Mouse (Mus musculus) heart, adult 9 months (tissue): ENCODE measurements around the gene Taf4.

Experiments
- DNase-seq, 2 experiments: peaks; one replicate each; pipeline ENCODE4 v3.0.0; 2022; ENCODE audit warnings: low spot score in 2 of 2

Taf4 gene

DNA sequence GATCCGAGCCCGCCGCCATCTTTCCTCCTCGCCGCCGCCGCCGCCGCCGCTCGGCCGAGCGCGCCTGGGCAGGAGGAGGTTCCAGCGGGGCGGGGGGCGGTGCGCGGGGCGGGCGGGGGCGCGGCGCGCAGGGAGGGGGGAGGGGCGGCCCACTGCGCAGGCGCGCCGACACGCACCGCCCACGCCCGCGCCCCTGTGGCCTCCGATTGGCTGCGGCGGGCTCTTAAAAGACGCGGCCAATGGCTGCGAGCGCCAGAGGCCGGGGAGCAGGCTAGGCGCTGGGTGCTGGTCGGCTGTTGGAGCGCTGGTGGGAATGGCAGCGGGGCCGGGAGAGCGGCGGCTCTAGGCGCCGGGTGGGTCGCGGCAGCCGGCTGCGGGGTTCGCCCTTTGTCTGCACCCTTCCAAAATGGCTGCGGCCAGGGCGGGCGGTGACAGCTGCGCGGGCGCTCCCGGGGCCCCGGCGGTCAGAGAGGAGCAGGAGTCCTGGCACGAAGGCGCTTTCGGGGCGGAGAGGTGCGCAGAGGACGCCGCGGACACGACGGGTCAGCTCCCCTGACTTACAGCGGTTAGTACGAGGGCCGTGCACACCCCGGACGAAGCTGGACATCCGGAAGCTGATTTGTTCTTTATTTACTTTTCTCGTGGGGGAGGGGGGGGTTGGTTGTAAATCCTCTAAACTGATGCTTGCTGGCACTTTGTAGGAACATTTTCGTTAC lies at the start of gene Taf4:
Gene Taf4, minus strand, starts transcription at position 19 of the 716 bp plus-strand sequence.
- DNase-seq = peak; percentile 90 to 92

DNA sequence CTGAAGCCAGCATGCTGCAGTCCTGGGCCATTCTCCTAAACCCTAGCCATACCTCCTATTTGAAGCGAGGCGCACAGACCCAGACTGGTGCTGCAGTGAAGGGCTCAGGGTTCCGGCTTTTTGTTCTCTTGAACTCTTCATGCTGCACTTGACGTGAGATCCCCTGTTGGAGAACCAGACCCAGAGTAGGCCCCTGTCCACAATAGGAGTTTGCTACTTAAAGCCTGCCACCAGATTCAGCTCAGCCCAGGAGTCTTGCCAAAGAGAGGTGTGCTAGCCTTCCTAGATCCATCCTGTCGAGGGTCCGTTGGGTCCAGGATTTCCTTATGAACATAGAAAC lies 49.4 kb upstream of the Taf4 start:
- no peak for DNase-seq

DNA sequence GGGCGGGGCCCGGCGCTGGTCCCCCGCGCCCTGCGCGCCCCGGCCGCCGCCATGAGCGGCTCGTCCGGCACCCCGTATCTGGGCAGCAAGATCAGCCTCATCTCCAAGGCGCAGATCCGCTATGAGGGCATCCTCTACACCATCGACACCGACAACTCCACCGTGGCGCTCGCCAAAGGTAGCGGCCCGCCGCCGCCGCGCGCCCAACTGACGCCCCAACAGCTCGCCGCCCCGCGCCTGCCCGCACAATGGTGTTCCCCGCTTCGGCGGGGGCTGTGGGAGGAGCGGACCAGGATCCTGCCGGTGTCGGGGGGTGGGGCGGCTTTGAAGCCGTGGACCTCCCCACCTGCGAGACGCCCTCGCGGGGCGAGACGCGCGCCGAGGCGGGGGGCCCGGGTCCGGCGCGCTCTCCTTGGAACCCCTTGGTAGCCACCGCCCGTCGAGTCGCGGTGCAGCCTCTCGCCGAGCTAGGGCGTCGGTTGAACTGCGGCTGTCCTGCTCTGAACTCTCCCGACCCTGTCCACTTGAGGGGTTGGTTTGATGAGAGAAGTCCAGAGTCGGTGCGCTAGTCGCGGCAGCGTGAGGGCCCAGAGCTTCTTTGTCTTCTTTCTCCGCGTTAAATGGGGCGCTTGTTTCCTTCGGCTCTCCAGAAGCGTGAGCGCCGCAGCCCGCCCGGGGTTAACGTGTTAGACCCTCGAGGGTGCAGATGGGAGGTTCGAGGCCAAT lies 48.9 kb upstream of the Taf4 start:
- DNase-seq = no peak

DNA sequence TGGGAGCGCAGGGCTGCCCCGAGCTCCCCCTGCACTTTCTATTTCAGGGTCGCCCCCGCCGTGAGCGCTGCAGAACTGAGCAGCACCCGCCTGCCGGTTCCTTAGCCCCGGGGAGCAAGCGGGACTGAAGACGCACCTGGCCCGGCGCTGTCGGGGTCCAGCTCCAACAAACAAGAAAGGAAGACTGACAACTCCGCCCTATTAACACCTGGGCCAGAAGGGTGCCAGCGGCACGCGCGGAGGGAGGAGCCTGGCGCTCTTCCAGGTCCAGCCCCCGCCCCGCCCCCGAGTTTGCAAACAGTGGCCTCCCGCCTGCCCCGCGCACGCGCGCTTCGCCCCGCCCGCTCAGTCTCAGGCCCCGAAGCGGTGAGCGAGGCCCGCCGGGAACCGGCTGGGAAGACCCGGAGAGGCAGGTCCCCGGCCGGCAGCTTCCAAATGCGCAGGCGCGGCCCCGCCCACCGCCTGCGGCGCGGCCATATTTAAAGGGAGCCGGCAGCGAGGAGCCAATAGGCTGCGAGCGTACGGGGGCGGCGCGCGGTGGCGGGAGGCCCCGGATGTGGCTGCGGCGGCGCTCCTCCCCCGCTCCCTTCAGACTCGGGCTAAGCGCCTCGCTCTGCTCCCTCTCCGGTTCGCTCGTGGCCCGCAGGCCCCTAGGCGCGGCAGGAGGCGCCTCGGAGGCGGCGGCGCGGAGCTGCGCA lies 48.1 kb upstream of the Taf4 start, which contains the start of gene Lsm14b:
Gene Lsm14b, plus strand, starts transcription at position 587 of the 698 bp plus-strand sequence.
- DNase-seq = peak; percentile 99

DNA sequence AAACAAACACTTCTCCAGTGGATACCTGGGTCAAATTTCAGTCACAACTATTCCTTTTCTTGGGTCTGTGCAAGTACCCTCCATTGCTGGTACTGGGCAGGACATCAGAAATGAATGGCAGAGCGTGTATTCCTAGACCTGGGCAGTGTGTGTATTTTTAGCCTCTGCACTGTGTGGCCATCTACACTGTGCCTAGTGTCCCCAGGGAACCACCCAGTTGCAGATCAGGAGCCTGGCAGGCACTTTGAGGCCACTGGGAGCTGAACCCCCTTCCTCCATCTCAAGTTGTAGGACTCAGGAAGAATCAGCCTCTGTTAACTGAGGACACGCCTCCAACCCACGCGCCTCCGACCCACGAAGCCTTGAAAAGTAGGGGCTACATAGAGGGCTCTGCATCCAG lies 46.3 kb upstream of the Taf4 start:
- DNase-seq = no peak

DNA sequence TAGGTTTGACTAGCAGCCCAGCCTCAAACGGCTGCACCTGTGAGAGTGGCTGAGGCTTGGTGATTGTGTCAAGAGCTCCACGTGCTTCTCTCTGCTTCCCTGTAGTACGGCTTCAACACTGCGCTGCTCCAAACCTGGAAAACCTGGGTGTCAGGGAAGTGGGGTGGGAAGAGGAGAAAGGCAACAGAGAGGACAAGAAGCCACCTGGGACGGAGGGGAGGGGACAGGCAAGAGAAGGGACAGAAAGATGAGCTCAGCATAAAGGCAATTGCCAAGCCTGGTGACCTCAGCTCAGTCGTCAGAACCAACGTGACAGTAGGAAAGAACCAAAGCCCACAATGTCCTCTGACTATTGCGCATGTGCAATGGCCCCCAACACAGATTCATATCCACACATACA lies 44.5 kb upstream of the Taf4 start:
- DNase-seq = no peak

DNA sequence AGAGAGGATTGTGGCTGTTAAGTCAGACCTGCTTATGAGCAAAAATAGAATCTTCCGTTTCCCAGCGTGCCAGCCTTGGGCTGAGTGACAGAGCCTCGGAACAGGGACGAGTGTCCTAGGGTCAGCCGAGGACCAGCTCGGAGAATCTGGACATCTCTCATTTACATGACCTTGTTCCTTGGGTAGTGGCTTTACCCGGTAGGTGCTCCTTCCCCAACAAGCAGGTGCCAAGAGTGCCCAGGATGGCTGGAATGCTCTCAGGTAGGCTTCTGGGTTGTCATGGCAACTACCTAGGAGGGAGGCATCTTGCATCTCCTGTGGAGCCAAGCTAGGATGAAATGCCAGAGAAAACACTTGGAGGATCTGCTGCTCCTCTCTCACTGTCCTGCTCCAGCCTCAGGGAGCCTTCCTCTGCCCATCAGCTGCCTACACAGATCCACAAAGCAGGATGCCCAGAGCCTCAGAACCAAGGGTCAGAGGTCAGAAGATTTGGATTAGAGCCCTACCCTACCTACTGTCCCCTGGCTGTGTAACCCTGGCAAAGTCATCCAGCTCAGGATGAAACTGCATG lies 43.7 kb upstream of the Taf4 start:
- DNase-seq = no peak

DNA sequence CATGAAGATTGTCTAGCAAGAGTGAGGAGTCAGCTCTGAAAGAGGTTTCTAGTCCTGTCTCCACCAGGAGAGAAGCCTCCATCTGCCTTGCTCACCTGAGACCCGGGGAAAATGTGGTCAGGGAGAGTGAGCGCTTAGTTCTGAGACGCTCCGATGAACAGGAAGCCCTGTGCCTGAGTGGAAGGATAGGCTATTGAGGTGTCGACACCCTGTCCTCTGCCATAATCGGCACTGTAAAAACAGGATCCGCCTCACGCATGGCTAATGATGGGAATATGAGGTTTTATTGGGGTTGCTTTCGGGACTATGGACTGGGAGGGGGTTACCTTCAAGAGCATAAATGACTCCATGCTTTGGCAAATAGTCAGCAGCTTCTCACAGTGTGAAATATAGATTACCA lies 42.1 kb upstream of the Taf4 start:
- DNase-seq = no peak

DNA sequence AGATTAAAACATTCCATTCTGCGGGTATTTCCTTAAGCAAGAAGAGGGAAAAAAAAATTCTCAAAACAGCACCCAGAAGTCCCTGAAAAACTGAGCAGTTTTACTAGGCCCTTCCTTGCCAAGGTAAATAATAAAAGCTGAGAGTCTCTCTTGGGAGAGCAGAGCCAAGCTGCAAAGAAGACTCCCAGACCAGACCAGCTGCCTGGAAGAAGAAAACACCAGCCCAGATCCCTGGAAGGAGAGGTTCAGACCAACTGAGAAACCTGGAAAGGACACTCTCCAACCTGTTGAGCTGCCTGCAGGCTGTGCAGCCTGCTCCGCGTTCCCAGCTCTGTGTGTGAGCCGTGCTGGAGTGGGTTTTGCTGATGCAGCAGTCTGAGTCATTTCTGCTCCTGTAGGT lies 41.2 kb upstream of the Taf4 start:
- DNase-seq = no peak

DNA sequence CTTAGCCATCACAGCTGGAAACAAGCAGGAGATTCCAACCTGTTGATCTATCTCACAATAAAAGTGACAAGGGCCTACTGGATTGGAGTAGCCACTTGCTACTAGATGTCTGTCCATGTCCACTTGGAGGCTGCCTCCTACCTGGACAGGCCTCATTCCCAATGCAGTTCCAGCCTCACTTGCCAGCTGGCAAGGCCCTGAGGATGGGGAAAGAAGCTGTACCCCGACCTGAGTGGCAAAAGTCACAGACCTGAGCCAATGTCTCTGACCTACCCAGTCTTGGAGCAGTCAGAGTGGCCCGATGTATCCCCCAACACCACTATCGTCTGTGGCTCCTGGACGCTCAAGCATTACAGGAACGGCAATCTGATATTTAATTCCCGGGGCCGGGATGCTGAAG lies 37.2 kb upstream of the Taf4 start:
- no peak for DNase-seq

DNA sequence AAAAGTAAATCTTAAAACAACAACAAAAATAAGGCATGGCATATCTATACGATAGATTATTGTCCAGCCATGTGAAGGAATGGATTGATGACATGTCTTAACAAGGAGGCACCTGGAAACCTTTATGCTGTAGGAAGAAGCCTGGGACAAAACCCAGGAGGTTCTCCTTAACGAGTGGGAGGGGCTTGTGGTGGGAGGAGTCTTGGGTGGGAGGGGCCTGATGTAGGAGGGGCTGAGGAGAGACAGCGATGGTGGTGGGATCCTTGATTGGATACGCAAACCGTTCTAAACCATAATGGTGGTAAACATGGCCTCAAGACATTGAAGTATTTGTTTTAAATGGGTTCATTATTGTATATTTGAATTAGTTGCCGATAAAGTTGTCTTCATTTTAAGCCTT lies 34.9 kb upstream of the Taf4 start:
- DNase-seq = no peak

DNA sequence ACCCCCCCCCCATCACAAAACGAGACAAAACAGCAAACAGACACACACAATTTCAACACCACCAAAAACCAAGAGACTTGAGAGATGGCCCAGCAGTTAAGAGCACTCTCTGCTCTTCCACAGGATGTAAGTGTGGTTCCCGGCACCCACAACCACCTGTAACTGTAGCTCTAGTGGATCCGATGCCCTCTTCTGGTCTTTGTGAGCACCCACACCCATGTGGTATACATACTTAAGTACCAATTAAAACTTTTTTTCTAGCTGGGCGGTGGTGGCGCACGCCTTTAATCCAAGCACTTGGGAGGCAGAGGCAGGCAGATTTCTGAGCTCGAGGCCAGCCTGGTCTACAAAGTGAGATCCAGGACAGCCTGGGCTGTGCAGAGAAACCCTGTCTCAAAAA lies 34.2 kb upstream of the Taf4 start:
- no peak for DNase-seq

DNA sequence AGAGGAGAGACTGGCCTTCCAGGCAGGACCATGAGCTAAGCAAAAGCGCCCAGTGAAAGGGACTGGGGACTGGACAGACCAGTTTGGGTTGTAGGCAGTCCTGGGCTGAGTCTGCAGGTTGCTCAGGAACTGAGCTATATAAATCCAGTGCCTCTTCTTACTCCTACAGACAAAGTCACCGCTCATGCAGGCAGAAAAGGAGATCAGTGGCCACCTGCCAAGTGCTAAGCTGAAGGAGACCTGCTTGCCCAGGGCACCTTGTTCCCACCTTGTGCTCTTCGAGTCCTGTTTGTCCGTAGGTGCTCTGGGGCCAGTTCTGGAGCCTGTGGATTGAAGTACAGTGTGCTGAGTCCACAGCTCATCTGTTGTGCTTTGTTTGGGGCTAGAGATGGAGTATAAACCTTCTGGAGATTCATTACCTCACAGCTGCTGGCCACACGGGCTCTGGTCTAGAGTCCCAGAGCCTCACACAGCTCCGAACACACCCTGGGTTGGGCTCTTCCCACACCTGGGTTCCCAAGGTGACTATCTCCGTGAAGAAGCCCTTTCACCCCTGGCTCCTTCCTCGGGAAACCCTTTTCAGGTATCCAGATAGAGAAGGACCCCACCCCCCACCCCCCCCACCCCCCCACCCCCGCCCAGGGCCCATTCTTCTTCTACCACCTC lies 30.0 kb upstream of the Taf4 start:
- no peak for DNase-seq

DNA sequence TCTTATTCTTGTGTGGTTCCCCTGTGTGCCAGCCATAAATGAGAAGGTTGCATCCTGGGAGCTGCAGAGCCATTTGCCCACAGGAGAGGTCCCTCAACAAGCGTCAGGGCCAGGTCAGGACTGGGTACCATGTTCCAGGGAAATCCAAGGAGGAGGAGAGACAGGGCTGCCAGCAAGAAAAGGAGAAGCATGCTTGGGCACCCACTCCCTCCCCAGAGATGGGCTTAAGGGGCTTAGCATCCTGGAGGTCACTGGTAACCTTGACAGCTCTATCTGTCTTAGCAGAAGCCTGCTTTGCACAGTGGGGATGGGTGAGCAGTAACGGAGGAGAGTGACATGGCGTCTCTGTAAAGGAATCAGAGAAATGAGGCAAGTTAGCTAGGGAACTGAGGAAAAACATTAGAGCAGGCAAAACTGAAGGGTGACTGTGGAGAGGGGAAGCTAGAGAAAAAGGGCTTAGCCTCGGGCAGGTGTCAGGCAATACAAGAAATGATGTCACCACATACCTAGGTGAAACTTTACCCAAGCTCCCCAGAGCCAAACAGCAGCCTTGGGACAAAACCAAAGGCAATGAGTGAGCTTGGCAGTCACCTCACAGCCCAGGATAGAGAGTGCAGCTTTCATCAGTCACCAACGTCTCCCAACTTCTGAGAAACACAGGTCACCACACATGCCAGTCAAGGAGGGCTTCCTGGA lies 29.4 kb upstream of the Taf4 start:
- DNase-seq = no peak

DNA sequence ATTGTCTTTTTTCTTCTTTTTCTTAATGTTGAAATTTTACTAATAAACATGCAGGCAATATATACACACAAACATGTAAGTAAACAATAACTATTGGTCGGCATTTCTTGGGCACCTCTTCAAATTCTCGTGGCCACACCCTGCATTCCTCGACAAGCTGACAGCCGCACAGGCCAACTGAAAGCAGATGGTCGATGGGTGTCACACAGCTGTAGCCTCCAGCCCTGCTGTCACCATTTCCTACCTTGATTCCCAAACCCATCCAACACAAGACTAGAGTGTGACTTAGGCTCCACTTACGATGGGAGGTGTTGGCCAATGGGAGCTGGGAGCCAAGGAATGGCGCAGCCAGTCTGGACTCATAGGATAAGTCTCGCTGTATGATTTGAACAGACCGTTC lies 25.2 kb upstream of the Taf4 start:
- no peak for DNase-seq

DNA sequence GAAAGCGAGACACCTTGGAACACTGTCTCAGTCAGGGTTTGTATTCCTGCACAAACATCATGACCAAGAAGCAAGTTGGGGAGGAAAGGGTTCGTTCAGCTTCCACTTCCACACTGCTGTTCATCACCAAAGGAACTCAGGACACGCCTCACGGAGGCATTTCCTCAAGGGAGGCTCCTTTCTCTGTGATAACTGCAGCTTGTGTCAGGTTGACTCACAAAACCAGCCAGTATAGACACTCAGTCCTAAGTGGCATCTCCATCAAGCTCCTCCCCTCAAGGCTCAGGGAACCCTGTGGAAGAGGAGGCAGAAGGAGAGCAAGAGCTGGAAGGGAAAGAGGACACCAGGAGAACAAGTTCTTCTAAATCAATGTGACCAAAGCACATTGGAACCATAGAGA lies 22.0 kb upstream of the Taf4 start:
- no peak for DNase-seq

DNA sequence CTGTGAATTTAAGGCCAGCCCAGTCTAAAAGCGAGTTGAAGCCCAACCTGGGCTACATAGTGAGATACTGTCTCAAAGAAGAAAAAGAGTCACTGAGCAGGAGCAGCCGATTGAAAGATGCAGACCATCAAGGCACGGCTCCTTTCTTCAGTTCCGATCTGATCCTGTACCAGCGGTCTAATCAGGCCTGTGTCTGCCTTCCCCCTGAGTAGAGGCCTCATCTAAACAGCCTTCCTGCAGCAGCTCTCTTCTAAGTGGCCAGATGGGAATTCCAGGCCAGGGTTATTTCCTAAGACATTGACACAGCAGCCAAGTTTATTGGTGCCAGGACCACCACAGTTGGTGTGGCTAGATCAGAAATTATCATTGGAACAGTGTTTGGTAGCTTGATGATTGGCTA lies 16.6 kb upstream of the Taf4 start:
- no peak for DNase-seq

DNA sequence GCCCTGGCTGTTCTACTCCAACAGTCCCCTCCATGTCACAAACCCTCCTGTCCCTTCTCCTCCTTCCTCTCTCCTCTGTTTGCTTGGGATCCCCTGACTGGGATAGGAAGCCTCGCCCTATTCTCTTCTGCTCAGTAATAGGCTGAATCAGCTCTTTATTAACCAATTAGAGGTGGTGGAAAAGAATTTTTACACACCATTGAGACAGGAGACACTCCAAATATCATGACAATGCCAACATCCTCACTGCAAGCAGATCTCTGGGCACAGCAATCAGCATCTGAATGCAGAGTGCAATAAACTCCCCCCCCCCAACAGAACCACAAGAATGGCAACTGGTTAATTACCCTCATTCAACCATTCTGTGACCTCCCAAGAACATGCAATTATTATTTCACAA lies 12.7 kb upstream of the Taf4 start:
- DNase-seq = no peak

DNA sequence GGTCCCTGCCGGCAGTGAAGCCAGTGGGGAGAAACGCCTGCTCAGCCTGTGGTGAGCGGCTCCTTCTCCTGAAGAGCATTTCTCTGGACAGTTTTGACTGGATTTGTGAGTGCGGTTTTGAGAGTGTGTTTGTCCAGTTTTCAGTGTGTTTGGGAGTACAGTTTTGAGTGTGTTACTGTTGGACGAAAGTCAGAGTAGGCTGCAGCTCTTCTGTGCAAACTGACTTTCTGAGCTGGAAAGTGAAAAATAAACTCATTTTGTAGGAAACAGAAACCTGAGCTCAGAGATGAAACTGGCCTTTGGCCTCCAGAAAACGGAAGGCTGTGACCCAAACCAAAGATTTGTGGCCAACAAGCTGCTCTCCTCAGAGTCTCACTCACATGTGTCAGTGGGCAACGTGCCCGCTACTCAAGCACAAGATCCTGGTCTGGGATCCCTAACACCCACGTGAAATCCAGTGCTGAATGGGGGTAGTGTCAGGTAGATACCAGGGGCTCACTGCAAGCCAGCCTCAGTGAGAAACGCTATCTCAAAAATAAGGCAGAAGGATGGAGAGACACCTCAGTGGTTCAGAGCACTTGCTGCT lies 10.1 kb upstream of the Taf4 start:
- no peak for DNase-seq

DNA sequence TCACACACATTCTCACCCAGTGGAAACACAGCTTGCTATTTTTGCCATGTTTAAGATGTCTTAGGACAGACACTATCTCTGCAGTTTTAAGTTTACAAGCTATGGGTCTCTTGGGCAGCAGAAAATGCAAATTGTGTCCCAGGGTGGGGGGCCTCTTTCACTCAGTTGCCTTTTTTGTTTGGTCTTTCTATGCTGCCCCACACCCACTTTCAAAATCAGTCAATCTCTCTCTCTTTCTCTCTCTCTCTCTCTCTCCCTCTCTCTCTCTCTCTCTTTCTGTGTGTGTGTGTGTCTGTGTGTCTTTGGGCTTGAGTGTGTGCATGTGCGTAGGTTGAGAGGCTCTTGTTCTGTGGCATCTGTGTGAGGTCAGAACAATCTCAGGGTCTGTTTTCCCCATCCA lies 9.2 kb upstream of the Taf4 start:
- no peak for DNase-seq

DNA sequence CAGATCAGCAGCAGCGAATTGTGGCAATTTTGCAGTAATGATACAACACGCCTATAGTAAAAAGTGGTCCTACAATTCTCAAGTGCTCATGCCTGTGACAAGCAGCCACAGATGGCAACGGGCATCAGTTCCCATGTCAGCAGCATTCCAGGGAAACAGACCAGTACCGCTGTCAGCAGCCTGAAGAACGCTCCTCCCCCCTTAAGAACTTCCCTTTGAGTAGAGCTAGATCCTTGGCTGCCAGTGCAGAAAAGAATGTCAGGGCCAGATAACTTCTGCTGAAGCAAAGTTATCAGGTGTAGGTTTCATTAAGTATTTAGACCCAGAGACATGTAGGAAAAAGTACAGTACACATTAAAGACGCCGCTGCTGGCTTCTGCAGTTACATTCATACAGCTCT lies 8.4 kb upstream of the Taf4 start:
- DNase-seq = no peak
